In the genomic region with DNA sequence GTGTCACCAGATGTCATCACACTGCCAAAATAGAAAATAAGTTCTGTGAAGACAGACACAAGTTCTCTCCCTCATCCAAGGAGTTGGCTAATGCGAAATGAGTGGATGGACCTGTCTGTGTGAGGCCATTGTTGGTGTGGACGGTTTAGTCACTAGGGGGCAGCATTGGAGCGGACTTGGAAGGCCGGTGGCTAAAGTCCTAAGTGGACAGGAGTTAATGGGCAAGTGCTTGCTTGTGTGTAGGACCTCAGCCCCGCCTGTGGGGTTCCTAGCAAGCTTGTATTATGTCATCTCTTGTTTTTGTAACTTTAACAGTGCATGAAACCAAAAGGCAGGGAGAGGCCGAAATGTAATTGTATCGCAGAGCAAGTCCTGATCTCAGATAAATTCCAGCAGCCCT, we compare ENCODE assay signal across 8 mouse cellular contexts. TPM values are rescaled to one million over a fixed set of nuclear protein-coding genes. Genes with fewer than 3 reads are reported as not detected.
DNase-seq lines count a peak whose midpoint lies in the region; ATAC-seq lines count a peak whose summit lies in the region.

No protein-coding gene starts in this region.

- H3K27ac ChIP-seq in heart, embryonic 12.5 days (ENCODE audit: poor library complexity, severe bottlenecking), result no peak overlapping the region
- H3K27ac ChIP-seq in liver, embryonic 13.5 days, result no peak overlapping the region
- H3K27ac ChIP-seq in neural tube, embryonic 14.5 days (ENCODE audit: low read depth, low read length), result no peak overlapping the region

- H3K27me3 ChIP-seq in heart, embryonic 12.5 days (replicated peaks), result peaks cover 11% of the 10 kb centered on the region; the same call in 1 of the 2 replicates
- H3K27me3 ChIP-seq in liver, embryonic 13.5 days, result no peaks in the 10 kb centered on the region
- H3K27me3 ChIP-seq in neural tube, embryonic 14.5 days (ENCODE audit: control insufficient read depth, insufficient read depth, low read length), result no peaks in the 10 kb centered on the region

- H3K9me3 ChIP-seq in heart, embryonic 12.5 days (replicated peaks), result 0 out of 2 replicates have a peak, but pooled peaks cover under 1% of the 10 kb centered on the region
- H3K9me3 ChIP-seq in liver, embryonic 13.5 days (replicated peaks), result no peaks in the 10 kb centered on the region
- no peaks in the 10 kb centered on the region for H3K9me3 ChIP-seq in neural tube, embryonic 14.5 days (ENCODE audit: control insufficient read depth, low read length)

- ATAC-seq in heart, embryonic 12.5 days (ENCODE audit: insufficient number of reproducible peaks, low FRiP score), result 0 out of 2 replicates have a peak, but pooled peaks have one; percentile 49
- no peak for ATAC-seq in liver, embryonic 13.5 days (ENCODE audit: low read depth)
- ATAC-seq in neural tube, embryonic 14.5 days (ENCODE audit: low read depth), result peak; percentile 76; the same call in 1 of the 2 replicates

- H3K36me3 ChIP-seq in heart, embryonic 12.5 days, result no peaks in the 10 kb centered on the region
- H3K36me3 ChIP-seq in liver, embryonic 13.5 days, result no peaks in the 10 kb centered on the region
- no peaks in the 10 kb centered on the region for H3K36me3 ChIP-seq in neural tube, embryonic 14.5 days (ENCODE audit: control insufficient read depth, insufficient read depth, low read length)

- peak; percentile 66 for DNase-seq in A20 (ENCODE audit: low read depth, low spot score)
- peak; percentile 95 for DNase-seq in brain, adult 2 months (ENCODE audit: low read depth, low spot score)
- DNase-seq in fat pad, adult 2 months (ENCODE audit: extremely low read depth, low read depth, low spot score), result peak; percentile 55
- DNase-seq in kidney, postnatal 10 days, result peak; percentile 95
- peak; percentile 21 for DNase-seq in liver, embryonic 13.5 days
- DNase-seq in testis, postnatal 14 days (ENCODE audit: low spot score), result peak; percentile 69

- no peaks in the 10 kb centered on the region for H3K4me1 ChIP-seq in heart, embryonic 12.5 days (replicated peaks)
- H3K4me1 ChIP-seq in liver, embryonic 13.5 days (replicated peaks), result no peaks in the 10 kb centered on the region
- H3K4me1 ChIP-seq in neural tube, embryonic 14.5 days (ENCODE audit: control insufficient read depth, insufficient read depth, low read length), result no peaks in the 10 kb centered on the region

- H3K9ac ChIP-seq in heart, embryonic 12.5 days, result no peak overlapping the region
- H3K9ac ChIP-seq in liver, embryonic 13.5 days, result no peak overlapping the region
- no peak overlapping the region for H3K9ac ChIP-seq in neural tube, embryonic 14.5 days (replicated peaks; ENCODE audit: low read depth, low read length)

- no peak overlapping the region for H3K4me2 ChIP-seq in heart, embryonic 12.5 days
- H3K4me2 ChIP-seq in liver, embryonic 13.5 days, result no peak overlapping the region
- H3K4me2 ChIP-seq in neural tube, embryonic 14.5 days (ENCODE audit: low read depth, low read length), result no peak overlapping the region

- WGBS in heart, embryonic 12.5 days, result 26% methylated on average over 7 of the region's 7 CpGs
- 22% methylated on average over 7 of the region's 7 CpGs for WGBS in liver, embryonic 13.5 days (ENCODE audit: insufficient replicate concordance)
- WGBS in neural tube, embryonic 14.5 days, result 24% methylated on average over 7 of the region's 7 CpGs

- no peak overlapping the region for H3K4me3 ChIP-seq in heart, embryonic 12.5 days
- no peak overlapping the region for H3K4me3 ChIP-seq in liver, embryonic 13.5 days (replicated peaks)
- H3K4me3 ChIP-seq in neural tube, embryonic 14.5 days (ENCODE audit: low read depth, low read length), result no peak overlapping the region

RNA-seq across cellular contexts. Expression of a gene that starts 45.6 kb away (rescaled TPM):
- polyA plus RNA-seq in heart, embryonic 12.5 days (2016; fragmentation: Nextera tagmentation; extraction: Ambion mirVana), result 0.22 and 0.23 TPM in 2 replicates
- polyA plus RNA-seq in liver, embryonic 13.5 days (2015; fragmentation: Nextera tagmentation; extraction: Ambion mirVana), result not detected in 2 replicates
- 0.16 and 0.18 TPM in 2 replicates for polyA plus RNA-seq in neural tube, embryonic 14.5 days (2014; fragmentation: Nextera tagmentation; extraction: Ambion mirVana)

Comparison
In these comparisons a context has a peak if more than half of its experiments do, and no peak if none do; other contexts are left out.
1. DNase-seq: peak in every context shown above with its lines; median percentile 95 in brain, adult 2 months; 95 in kidney, postnatal 10 days; 69 in testis, postnatal 14 days; 66 in A20; 55 in fat pad, adult 2 months; 21 in liver, embryonic 13.5 days.